Mouse (Mus musculus) spleen, adult 2 months (tissue): Measurements from ENCODE around the gene Fam129c.

Experiments
- CTCF ChIP-seq: fragments of 200-500 bp; IDR thresholded peaks from 2 replicates; pipeline ENCODE4 v1.5.1; 2011; ENCODE audit warnings: mild to moderate bottlenecking, inconsistent platforms; ENCODE audit not compliant: insufficient read depth, insufficient read length, insufficient replicate concordance; ENCODE audit errors: extremely low read depth
- POLR2A ChIP-seq: fragments of 200-500 bp; IDR thresholded peaks from 2 replicates; pipeline ENCODE4 v1.6.1; 2011; ENCODE audit warnings: low read depth, low read length, inconsistent platforms

DNA sequence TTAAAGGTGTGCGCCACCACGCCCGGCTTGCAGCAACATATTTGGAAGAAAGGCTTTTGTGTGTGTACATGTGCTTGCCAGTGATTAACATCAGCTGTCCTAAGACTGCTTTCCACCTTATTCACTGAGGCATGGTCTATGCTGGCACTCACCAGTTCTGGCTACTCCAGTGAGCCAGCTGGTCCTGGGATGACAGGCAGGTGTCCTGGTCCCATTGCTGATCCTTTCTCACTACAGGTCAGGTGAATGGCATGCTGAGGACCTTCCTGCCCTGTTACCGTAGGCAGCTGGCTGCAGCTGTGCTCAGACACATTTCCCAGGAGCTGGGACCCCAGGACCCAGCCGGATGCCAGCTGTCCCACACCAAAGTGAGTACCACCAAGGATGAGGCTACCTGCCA, 1.4 kb downstream of the Fam129c start:
- TF ChIP-seq CTCF: no peak
- TF ChIP-seq POLR2A: no peak
